Mouse (Mus musculus): ENCODE results near the gene Jpt2. TPM values are rescaled to one million over a fixed set of nuclear protein-coding genes. Genes with fewer than 3 reads are reported as not detected.

The Jpt2 gene
- polyA plus RNA-seq (2012) = 25.6 and 35.6 TPM in 2 replicates

GRCm38 (mm10) chr17:24960135-24960851 lies at the start of gene Jpt2:
Jpt2 (minus strand) TSS chr17:24960689.
- no peak for TF ChIP-seq GATA1 (IDR thresholded peaks at IDR 0.05; ENCODE audit: low read length)

DNA sequence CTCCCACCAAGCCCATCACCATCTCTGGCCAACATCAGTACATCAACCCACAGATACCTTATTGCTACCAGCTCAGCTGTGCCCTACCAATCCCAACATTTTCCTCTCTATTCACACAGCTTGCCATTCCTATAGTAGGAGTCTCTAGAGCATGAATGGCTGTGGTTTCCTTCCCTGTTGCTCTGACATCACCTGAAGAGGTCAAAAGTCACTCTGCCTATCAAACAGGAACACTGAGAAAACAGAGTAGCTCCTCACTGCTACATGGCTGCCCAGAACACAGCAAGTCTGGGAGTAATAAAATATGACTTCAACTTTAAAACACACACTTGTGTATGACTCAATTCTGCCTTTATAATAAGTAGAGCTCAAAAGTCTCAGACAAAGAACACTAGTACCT lies 47.0 kb upstream of the Jpt2 start:
- no peak for TF ChIP-seq GATA1 (IDR thresholded peaks at IDR 0.05; ENCODE audit: low read length)

DNA sequence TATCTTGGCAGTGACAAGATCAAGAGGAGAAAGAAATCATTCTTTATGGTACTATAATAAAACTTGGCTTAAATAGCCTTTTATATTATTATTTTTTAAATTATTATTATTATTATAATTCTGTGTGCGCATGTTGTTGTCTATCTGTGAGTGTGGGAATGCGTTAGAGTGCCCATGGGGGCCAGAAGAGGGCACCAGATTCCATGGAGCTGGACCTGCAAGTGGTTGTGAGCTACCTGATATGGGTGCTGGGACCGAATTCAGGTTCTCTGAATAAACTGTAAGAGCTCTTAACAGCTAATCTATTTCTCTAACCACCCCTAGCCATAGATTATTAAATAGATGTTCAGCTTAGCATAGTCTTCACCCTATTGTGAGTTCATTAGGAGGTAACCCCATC lies 44.6 kb upstream of the Jpt2 start:
- TF ChIP-seq GATA1 (IDR thresholded peaks at IDR 0.05; ENCODE audit: low read length) = no peak

GRCm38 (mm10) chr17:24994721-24995120 lies 34.2 kb upstream of the Jpt2 start:
- TF ChIP-seq GATA1 (IDR thresholded peaks at IDR 0.05; ENCODE audit: low read length) = no peak

- no peak for TF ChIP-seq GATA1 (IDR thresholded peaks at IDR 0.05; ENCODE audit: low read length)
Measured at GRCm38 (mm10) chr17:24987221-24987620, 26.7 kb upstream of the Jpt2 start.

DNA sequence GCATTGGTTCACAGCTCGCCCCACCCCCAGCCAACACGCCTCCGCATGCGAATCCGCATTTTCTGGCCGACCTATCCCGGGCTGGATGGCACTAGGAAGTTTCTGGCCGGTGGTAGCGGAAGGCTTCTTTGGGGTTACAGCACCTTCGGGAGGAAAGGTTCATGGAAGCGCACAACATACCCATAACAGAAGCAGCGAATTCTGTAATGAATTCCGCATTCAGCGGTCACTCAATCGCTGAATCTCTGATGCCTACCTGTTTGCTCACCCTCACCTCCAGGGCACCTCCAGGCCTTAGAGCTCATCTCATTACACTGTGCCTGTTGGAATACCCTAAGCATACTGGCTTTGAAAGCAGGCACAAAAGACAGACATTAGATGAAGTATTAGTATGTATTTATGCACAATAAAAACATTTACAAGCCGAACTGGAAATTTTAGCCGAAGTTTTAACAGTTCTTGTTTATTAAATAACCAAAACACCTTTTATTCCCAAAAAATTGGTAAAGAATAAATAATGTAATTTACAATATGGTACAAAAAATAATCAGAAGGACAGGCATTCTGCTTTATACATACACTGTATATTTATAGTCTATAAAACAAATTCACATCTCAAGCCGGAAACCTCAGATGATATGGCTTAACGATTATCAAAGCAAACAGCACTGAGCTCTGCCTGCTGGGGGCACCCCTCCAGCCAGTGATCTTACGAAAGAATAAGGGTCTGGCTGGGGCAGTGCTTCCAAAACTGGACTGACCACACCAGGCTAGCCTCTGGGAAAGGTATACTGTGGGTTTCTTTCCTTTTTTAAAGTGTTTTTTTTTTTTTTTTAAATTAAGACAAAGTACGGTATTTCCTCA lies 595 bp upstream of the Jpt2 start:
- TF ChIP-seq GATA1 (IDR thresholded peaks at IDR 0.05; ENCODE audit: low read length) = no peak

- TF ChIP-seq GATA1 (IDR thresholded peaks at IDR 0.05; ENCODE audit: low read length) = no peak
Measured at GRCm38 (mm10) chr17:24959371-24959770, 1.1 kb downstream of the Jpt2 start.

DNA sequence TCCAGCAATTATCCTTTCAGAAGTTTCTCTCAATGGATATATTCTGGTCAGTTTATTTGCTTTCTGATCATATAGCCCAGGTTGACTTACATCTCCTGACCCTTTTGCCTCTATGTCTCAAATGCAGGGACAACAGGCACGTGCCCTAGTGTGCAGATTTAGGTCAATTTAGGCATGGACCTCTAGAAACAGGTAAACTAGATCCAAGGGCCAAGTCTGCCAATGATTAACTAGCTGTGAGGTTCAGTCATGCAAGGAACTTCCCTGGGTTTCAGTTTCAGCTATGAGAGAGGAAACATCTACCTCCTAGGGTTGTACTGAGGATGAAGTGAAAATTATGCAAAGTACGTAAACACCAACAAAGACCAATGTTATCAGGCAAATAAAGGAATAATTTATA lies 7.2 kb downstream of the Jpt2 start:
- no peak for TF ChIP-seq GATA1 (IDR thresholded peaks at IDR 0.05; ENCODE audit: low read length)

- TF ChIP-seq GATA1 (IDR thresholded peaks at IDR 0.05; ENCODE audit: low read length) = no peak
Measured at GRCm38 (mm10) chr17:24950671-24951070, 9.8 kb downstream of the Jpt2 start.

- no peak for TF ChIP-seq GATA1 (IDR thresholded peaks at IDR 0.05; ENCODE audit: low read length)
Measured at GRCm38 (mm10) chr17:24948204-24948603, 12.3 kb downstream of the Jpt2 start.

DNA sequence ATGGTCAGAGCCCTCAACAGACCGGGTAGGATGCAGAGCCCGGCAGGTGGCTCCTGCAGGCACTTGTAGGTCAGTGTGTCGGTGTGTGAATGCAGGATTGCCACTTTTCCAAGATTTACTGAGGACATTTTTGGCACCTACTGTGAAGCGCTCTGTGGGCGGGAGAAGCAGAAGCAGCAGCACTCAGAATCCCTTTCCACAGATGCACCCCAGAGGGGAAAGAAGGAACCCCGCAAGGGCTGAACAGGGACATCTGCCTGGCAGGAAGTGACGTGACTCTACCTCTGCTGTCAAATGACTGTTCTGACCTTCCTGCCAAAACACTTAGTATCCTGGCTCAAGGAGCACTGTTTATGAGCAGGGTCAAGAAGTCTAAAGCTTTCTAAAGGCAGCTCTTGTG lies 17.5 kb downstream of the Jpt2 start:
- no peak for TF ChIP-seq GATA1 (IDR thresholded peaks at IDR 0.05; ENCODE audit: low read length)

GRCm38 (mm10) chr17:24937266-24937665 lies 23.2 kb downstream of the Jpt2 start:
- no peak for TF ChIP-seq GATA1 (IDR thresholded peaks at IDR 0.05; ENCODE audit: low read length)

DNA sequence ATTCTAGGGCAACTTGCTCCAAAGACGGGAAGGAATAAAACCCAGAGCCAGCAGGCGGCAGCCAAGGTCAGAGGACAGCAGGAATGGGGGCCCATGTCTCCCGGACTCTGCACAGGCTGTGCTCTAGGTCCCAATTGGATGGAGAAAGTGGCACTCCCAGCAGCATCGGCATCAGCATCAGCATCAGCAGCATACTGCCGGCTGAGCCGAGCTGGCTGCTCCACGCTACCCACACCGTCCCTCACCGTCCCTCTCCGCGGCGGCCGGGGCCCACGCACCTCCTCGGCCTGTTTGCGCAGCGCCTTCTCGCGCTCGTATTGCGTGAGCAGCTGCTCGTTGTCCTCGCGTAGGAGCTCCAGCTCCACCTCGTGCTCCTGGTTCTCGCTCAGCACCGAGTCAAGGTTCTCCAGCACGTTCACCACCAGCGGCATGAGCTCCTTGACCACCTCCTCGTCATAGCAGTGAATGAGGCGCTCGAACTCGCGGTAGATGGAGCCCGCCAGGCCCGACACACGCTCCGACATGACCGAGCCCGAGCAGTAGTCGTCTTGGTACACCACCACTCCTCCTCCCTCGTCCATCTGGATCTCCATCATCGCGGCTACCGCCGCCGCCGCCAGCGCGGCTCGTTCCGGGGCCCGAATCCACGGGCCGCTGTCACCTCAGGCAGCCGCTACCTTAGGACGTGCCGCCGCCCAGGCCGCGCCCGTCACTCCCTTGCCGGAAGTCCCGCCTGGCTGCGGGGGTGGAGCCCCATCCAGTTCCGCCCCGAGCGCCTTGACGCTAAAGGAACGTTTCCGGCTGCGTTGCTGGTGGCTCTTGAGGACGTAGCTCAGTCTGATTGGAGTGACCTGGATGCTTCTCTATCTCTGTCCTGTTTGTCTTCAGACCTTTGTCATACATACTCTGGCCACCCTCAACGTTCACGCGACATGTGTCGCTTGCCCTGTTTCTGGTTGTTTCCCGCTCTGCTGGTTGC lies 23.9 kb downstream of the Jpt2 start, which contains the start of gene Mapk8ip3:
Gene Mapk8ip3 (minus strand): TSS at position 719 of the 979 bp plus-strand sequence.
- no peak for TF ChIP-seq GATA1 (IDR thresholded peaks at IDR 0.05; ENCODE audit: low read length)

DNA sequence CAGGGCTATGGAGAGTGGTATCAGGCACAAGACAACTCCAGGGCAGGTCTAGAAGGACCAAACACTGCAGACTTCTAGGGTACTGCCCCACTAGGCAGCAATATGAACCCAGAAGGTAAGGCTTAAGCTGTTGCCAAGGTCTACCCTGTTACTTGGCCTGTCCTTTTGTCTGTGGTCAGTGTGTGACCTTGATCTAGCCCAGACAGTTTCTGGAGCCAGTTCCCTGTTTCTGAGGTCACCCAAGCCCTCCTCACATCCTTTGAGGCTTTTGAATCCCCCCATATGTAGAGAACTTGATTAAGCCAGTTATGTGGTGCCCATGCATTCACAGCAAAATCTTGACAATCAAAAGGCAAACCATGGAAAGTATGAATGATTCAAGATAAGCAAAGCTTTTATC lies 24.8 kb downstream of the Jpt2 start:
- TF ChIP-seq GATA1 (IDR thresholded peaks at IDR 0.05; ENCODE audit: low read length) = no peak

DNA sequence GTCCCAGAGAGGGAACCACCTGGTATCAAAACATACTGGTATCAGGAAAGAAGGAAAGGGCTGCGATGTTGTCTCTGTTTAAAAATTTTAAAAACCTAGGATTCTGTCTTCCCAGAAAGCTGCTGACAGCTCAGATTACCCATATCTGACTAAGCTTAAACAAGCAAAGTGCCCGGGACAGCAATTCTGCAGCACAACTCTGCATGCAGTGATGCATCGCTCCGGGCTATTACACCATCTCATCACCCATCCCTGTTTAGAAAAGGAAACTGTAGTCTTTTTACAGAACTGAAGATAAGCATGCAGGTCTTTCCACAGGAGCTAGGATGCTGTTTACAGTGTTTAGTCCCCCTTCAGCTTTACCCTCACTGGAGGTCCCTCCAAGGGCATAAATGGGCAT lies 25.6 kb downstream of the Jpt2 start:
- TF ChIP-seq GATA1 (IDR thresholded peaks at IDR 0.05; ENCODE audit: low read length) = no peak
